In the genomic region with DNA sequence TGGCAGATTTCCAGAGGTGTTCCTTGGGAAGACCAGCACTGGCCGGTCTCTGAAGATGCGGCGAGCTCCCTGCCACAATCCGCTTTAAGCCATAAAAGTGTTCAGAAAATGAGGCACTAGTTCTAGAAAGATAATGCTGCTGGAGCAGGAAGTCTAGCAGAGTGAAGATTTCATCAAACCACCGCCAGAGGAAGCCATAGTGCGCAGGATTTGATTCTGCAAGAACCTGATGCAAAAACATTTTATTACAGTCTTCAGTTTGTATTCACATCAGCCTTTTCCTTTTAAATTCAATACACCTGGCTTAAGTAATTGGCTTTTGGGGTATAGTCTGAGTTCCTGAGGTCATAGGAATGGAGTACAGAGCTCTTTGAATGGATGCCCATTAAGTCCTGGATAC, we compare ENCODE assay signal across 8 mouse cellular contexts. TPM values are rescaled to one million over a fixed set of nuclear protein-coding genes. Genes with fewer than 3 reads are reported as not detected.
DNase-seq lines count a peak whose midpoint lies in the region; ATAC-seq and TF ChIP-seq lines count a peak whose summit lies in the region.

No protein-coding gene starts in this region.

- peak overlapping the region; percentile 98; the same call in 1 of the 2 replicates for H3K27ac ChIP-seq in heart, adult 2 months
- no peak overlapping the region for H3K27ac ChIP-seq in hindbrain, embryonic 16.5 days (ENCODE audit: low read depth, low read length)
- H3K27ac ChIP-seq in midbrain, embryonic 16.5 days (ENCODE audit: low read length), result peak overlapping the region; percentile 92

- no peak for TF ChIP-seq EP300 in heart, adult 2 months (IDR thresholded peaks at IDR 0.05; ENCODE audit: insufficient read depth, low read depth, low read length)

- H3K36me3 ChIP-seq in heart, adult 2 months (ENCODE audit: control insufficient read depth, insufficient read depth, low read length), result peaks cover 9% of the 10 kb centered on the region
- 0 out of 2 replicates have a peak, but pooled peaks cover 2% of the 10 kb centered on the region for H3K36me3 ChIP-seq in hindbrain, embryonic 16.5 days (ENCODE audit: control insufficient read depth, insufficient read depth, low read length)
- no peaks in the 10 kb centered on the region; the same call in 1 of the 2 replicates for H3K36me3 ChIP-seq in midbrain, embryonic 16.5 days (ENCODE audit: control insufficient read depth, insufficient read depth, low read length)

- intact Hi-C loops in heart, adult 2 months (cut with DNase I), result loop anchor here (10.0 kb wide), 3 partner anchors 383 to 533 kb away; partner anchors contain the start of genes Cct6b, Heatr6, Unc45b and Zfp830

- no peaks in the 10 kb centered on the region for H3K27me3 ChIP-seq in heart, adult 2 months (ENCODE audit: control insufficient read depth, insufficient read depth, low read length)
- no peaks in the 10 kb centered on the region for H3K27me3 ChIP-seq in hindbrain, embryonic 16.5 days (replicated peaks; ENCODE audit: control insufficient read depth, insufficient read depth, low read length)
- H3K27me3 ChIP-seq in midbrain, embryonic 16.5 days (ENCODE audit: control insufficient read depth, insufficient read depth, low read depth, low read length), result no peaks in the 10 kb centered on the region

- peak overlapping the region; percentile 92 for H3K4me2 ChIP-seq in hindbrain, embryonic 16.5 days (ENCODE audit: low read length)
- H3K4me2 ChIP-seq in midbrain, embryonic 16.5 days (ENCODE audit: low read length), result peak overlapping the region; percentile 87

- no peak for TF ChIP-seq CTCF in heart, adult 2 months (IDR thresholded peaks at IDR 0.05)

- peaks cover 4% of the 10 kb centered on the region for H3K4me1 ChIP-seq in heart, adult 2 months (ENCODE audit: control insufficient read depth, insufficient read depth, low read length)
- peaks cover 44% of the 10 kb centered on the region for H3K4me1 ChIP-seq in hindbrain, embryonic 16.5 days (ENCODE audit: control insufficient read depth, insufficient read depth, low read depth, low read length)
- H3K4me1 ChIP-seq in midbrain, embryonic 16.5 days (ENCODE audit: control insufficient read depth, insufficient read depth, low read length), result peaks cover 41% of the 10 kb centered on the region

- ATAC-seq in hindbrain, embryonic 16.5 days, result no peak
- no peak for ATAC-seq in midbrain, embryonic 16.5 days
- no peak for ATAC-seq in activated CD4-positive, CD25-positive, alpha-beta regulatory T cell, adult 4 months

- no peaks in the 10 kb centered on the region for H3K9me3 ChIP-seq in hindbrain, embryonic 16.5 days (ENCODE audit: control insufficient read depth, low read length)
- no peaks in the 10 kb centered on the region for H3K9me3 ChIP-seq in midbrain, embryonic 16.5 days (replicated peaks; ENCODE audit: control insufficient read depth, low read length, poor library complexity, severe bottlenecking)

- peak overlapping the region; percentile 74 for H3K4me3 ChIP-seq in heart, adult 2 months
- peak overlapping the region; percentile 70 for H3K4me3 ChIP-seq in hindbrain, embryonic 16.5 days (ENCODE audit: low read length)
- peak overlapping the region; percentile 81 for H3K4me3 ChIP-seq in midbrain, embryonic 16.5 days (ENCODE audit: low read depth, low read length)

- 70% methylated on average over 6 of the region's 6 CpGs for WGBS in heart, adult 2 months
- 78% methylated on average over 6 of the region's 6 CpGs for WGBS in hindbrain, embryonic 16.5 days
- WGBS in midbrain, embryonic 16.5 days, result 79% methylated on average over 6 of the region's 6 CpGs

- no peaks in the 10 kb centered on the region for H3K79me2 ChIP-seq in heart, adult 2 months (replicated peaks; ENCODE audit: control insufficient read depth, insufficient read depth, low read length)

- TF ChIP-seq POLR2A in heart, adult 2 months (IDR thresholded peaks at IDR 0.05; ENCODE audit: insufficient read depth, low read depth, low read length), result no peak

- no peak overlapping the region for H3K9ac ChIP-seq in heart, adult 2 months (ENCODE audit: low read depth, low read length)
- H3K9ac ChIP-seq in hindbrain, embryonic 16.5 days (ENCODE audit: low read depth, low read length), result peak overlapping the region; percentile 89
- peak overlapping the region; percentile 96 for H3K9ac ChIP-seq in midbrain, embryonic 16.5 days (ENCODE audit: low read depth, low read length)

- DNase-seq in heart, adult 2 months, result no peak
- DNase-seq in heart, adult 9 months (ENCODE audit: low spot score in 2 of 2), result no peak
- peak; percentile 35 for DNase-seq in brain, adult 2 months (ENCODE audit: low read depth, low spot score)
- no peak for DNase-seq in urinary bladder, postnatal 14 days (ENCODE audit: low spot score)
- DNase-seq in kidney, adult 9 months, result no peak

RNA-seq across cellular contexts. Expression of gene Ap2b1, which starts 1.0 kb away (rescaled TPM):
- 10 to 100 TPM; 42.2 to 43.6 TPM for total RNA-seq in heart, adult 2 months (2021)
- polyA plus RNA-seq in heart, adult 2 months (2012; rRNA removed), result 16.3 and 27.8 TPM in 2 replicates
- 113 and 131 TPM in 2 replicates for polyA plus RNA-seq in hindbrain, embryonic 16.5 days (2015; fragmentation: Nextera tagmentation; extraction: Ambion mirVana)
- polyA plus RNA-seq in midbrain, embryonic 16.5 days (2015; fragmentation: Nextera tagmentation; extraction: Ambion mirVana), result 135 and 137 TPM in 2 replicates
- 10 to 100 TPM; 51.1 to 58.1 TPM for polyA plus RNA-seq in activated CD4-positive, CD25-positive, alpha-beta regulatory T cell, adult 4 months (2017; shearing (Covaris generic))

RNA-seq across cellular contexts. Expression of gene Pex12, which starts 4.6 kb away (rescaled TPM):
- 10 to 100 TPM in 1 of 2 experiments, 1 to 10 TPM in 1; 8.7 to 13.5 TPM for total RNA-seq in heart, adult 2 months (2021)
- 7.2 and 8.6 TPM in 2 replicates for polyA plus RNA-seq in heart, adult 2 months (2012; rRNA removed)
- polyA plus RNA-seq in hindbrain, embryonic 16.5 days (2015; fragmentation: Nextera tagmentation; extraction: Ambion mirVana), result 15.0 and 16.7 TPM in 2 replicates
- polyA plus RNA-seq in midbrain, embryonic 16.5 days (2015; fragmentation: Nextera tagmentation; extraction: Ambion mirVana), result 16.1 and 16.2 TPM in 2 replicates
- 10 to 100 TPM; 12.2 to 16.4 TPM for polyA plus RNA-seq in activated CD4-positive, CD25-positive, alpha-beta regulatory T cell, adult 4 months (2017; shearing (Covaris generic))

RNA-seq across cellular contexts. Expression of gene Slfn14, which starts 11.3 kb away (rescaled TPM):
- under 1 TPM in 1 of 2 experiments, not detected in 1; 0.14 TPM for total RNA-seq in heart, adult 2 months (2021)
- polyA plus RNA-seq in heart, adult 2 months (2012; rRNA removed), result not detected in 2 replicates
- polyA plus RNA-seq in hindbrain, embryonic 16.5 days (2015; fragmentation: Nextera tagmentation; extraction: Ambion mirVana), result 0.10 TPM in 1 of 2 replicates, not detected in the other
- polyA plus RNA-seq in midbrain, embryonic 16.5 days (2015; fragmentation: Nextera tagmentation; extraction: Ambion mirVana), result not detected in 2 replicates
- not detected for polyA plus RNA-seq in activated CD4-positive, CD25-positive, alpha-beta regulatory T cell, adult 4 months (2017; shearing (Covaris generic))
